Mouse (Mus musculus) olfactory bulb, adult 2 months (tissue): ENCODE data around the gene Nol10.

Experiments
- CTCF ChIP-seq: fragments of 200-500 bp; IDR thresholded peaks from 2 replicates; pipeline ENCODE4 v1.5.1; 2012; ENCODE audit warnings: low read depth, mild to moderate bottlenecking, low read length, moderate library complexity; ENCODE audit not compliant: insufficient read depth
- POLR2A ChIP-seq: fragments of 200-500 bp; IDR thresholded peaks from 2 replicates; pipeline ENCODE4 v1.6.1; 2012; ENCODE audit warnings: mild to moderate bottlenecking, low read depth, low read length, moderate library complexity; ENCODE audit not compliant: insufficient read depth

DNA sequence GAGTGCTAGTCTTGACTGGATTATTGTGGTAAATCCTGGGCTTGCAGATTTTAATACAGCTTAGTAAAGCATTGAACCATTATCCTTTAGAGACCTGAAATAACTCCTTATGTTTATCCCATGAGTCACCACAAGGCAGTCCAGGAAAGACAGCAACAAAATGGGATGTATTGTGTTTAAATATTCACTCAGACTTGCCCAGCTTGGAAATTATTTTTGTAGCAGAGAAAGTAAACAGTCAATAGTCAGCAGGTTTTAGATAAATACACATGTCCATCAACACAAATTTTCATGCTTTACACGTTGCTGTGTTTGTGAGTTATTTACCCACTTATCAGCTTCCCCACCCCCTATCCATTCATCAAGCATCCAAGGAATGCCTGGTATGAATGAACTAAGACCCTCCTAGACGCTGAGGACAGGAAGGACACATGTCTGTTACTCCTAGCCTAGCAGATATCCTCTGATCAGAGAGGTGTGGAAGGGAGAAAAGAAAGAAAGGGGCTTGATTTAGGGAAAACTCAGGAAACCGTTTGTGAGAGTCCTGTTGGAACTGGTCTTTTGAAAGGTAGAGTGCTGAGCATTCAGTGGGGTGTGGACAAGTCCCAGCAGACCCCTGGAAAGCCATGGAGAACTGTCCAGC, 72.0 kb downstream of the Nol10 start:
- TF ChIP-seq POLR2A (no peak), CTCF (no peak)
